Mouse (Mus musculus) midbrain, embryonic 15.5 days (tissue): ENCODE results near the gene Pla2g12a. TPM values are rescaled to one million over a fixed set of nuclear protein-coding genes. Genes with fewer than 3 reads are reported as not detected.
A peak's percentile ranks its signal among the peaks of the same experiment; 100 is the strongest.

Experiments
- ATAC-seq: fragments of 200-750 bp; cut with Nextera tagmentation; replicated peaks from 2 replicates; pipeline ENCODE4 v1.8.0; 2017; ENCODE audit warnings: moderate TSS enrichment
- H3K27ac ChIP-seq: fragments of 300-500 bp; sonication (generic); 2 replicates; pipeline ENCODE4 v1.5.1; 2015; ENCODE audit warnings: mild to moderate bottlenecking, inconsistent platforms
- H3K27me3 ChIP-seq: fragments of 300-500 bp; sonication (generic); replicated peaks from 2 replicates; pipeline ENCODE4 v1.6.1; 2015; ENCODE audit warnings: inconsistent platforms
- H3K36me3 ChIP-seq: fragments of 300-500 bp; sonication (generic); replicated peaks from 2 replicates; pipeline ENCODE4 v1.6.1; 2015; ENCODE audit warnings: inconsistent platforms
- H3K4me1 ChIP-seq: fragments of 300-500 bp; sonication (generic); 2 replicates; pipeline ENCODE4 v1.6.1; 2015; ENCODE audit warnings: inconsistent platforms
- H3K4me2 ChIP-seq: fragments of 300-500 bp; sonication (generic); 2 replicates; pipeline ENCODE4 v1.6.1; 2015; ENCODE audit warnings: inconsistent platforms, mild to moderate bottlenecking, moderate library complexity
- H3K4me3 ChIP-seq: fragments of 300-500 bp; sonication (generic); 2 replicates; pipeline ENCODE4 v1.5.1; 2015; ENCODE audit warnings: mild to moderate bottlenecking, inconsistent platforms
- H3K9ac ChIP-seq: fragments of 300-500 bp; sonication (generic); 2 replicates; pipeline ENCODE4 v1.6.1; 2015; ENCODE audit warnings: mild to moderate bottlenecking, inconsistent platforms
- H3K9me3 ChIP-seq: fragments of 300-500 bp; sonication (generic); 2 replicates; pipeline ENCODE4 v1.6.1; 2016; ENCODE audit warnings: inconsistent platforms
- WGBS: fragments of 180-500 bp; shearing (Covaris S2); methylation state at CpG from one replicate; pipeline ENCODE4 v1.1.7; 2015; ENCODE audit warnings: mixed read lengths; 5-methylcytosine and 5-hydroxymethylcytosine counted together
- polyA plus RNA-seq: library from polyadenylated mRNA; unstranded; fragments of >200 nt; fragmentation: Nextera tagmentation; extraction: Ambion mirVana; gene quantifications from 2 replicates; pipeline ENCODE4 v1.2.1, GENCODE M21; 2015

Gene Pla2g12a
- polyA plus RNA-seq, 1 experiment from 2014 or later, result 37.4 TPM

- H3K9ac ChIP-seq, result peak overlapping the region; percentile 81
These were observed 838 bp downstream of the Pla2g12a start for GRCm38 (mm10) chr3:129879131-129879757.

DNA sequence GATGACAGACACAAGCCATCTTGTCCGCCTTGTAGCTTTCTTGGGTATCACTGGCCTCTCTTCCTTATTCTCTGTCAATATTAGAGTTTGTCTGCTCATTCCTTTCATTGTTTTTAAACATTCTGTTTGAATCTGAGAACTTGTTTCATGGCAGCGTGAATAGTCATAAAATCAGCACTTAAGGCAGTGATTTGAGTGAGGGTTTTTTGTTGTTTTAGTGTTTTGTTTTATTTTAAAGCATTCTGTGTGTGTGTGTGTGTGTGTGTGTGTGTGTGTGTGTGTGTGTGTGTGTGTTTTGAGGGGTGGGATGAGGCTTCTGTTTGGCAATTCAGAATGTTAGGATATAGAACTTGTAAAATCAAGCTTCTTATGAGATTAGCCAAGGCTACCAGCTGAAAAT lies 1.5 kb downstream of the Pla2g12a start:
- H3K27me3 ChIP-seq, result no peaks in the 10 kb centered on the region
- no peak overlapping the region for H3K9ac ChIP-seq
- WGBS, result 71% methylated on average over 2 of the region's 2 CpGs
- peaks cover 12% of the 10 kb centered on the region for H3K4me1 ChIP-seq
- no peak overlapping the region for H3K27ac ChIP-seq
- H3K4me2 ChIP-seq, result peak overlapping the region; percentile 93
- H3K36me3 ChIP-seq, result no peaks in the 10 kb centered on the region
- peak overlapping the region; percentile 78; the same call in 1 of the 2 replicates for H3K4me3 ChIP-seq
- ATAC-seq, result no peak
- no peaks in the 10 kb centered on the region for H3K9me3 ChIP-seq

More at GRCm38 (mm10) chr3:129879131-129879757, 838 bp downstream of the Pla2g12a start:
- peak overlapping the region; percentile 93 for H3K4me2 ChIP-seq
- peak overlapping the region; percentile 78 for H3K4me3 ChIP-seq
- no peaks in the 10 kb centered on the region for H3K36me3 ChIP-seq
- under 1% methylated on average over 25 of the region's 25 CpGs for WGBS
- H3K27me3 ChIP-seq, result no peaks in the 10 kb centered on the region
- peak overlapping the region; percentile 89 for H3K27ac ChIP-seq
- H3K9me3 ChIP-seq, result no peaks in the 10 kb centered on the region
- ATAC-seq, result peak; percentile 78
- H3K4me1 ChIP-seq, result peaks cover 12% of the 10 kb centered on the region

DNA sequence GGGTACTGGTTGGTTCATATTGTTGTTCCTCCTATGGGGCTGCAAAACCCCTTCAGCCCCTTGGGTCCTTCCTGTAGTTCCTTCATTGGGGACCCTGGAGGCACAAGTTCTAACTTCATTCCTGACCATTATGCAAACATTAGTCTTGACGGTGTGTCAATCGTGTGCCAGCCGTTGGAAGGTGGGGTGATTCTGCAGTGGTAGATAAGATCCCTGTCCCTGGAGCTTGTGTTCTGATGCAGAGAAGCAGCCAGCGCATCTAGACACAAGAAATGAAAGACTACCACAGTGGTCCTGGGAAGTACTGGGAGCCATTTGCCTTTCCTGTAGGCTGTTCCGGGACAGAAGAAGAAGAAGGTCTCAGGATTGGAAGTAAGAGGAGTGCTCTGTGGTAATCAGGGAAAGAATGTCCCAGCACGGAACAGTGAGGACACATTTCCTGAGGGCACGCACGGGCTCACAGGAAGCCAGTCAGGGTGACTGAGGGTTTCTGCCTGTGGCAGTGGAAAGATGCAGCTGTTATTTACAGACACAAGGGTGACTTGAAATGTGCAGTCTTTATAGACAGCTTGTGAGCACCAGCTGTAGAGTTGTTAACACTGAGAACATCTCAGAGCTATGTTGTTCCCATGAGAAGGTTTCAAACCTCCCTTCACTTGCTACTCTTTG lies 2.7 kb downstream of the Pla2g12a start:
- Histone ChIP-seq H3K4me1 (peaks cover 12% of the 10 kb centered on the region), H3K9me3 (no peaks in the 10 kb centered on the region), H3K27me3 (no peaks in the 10 kb centered on the region), H3K4me3 (no peak overlapping the region), H3K9ac (no peak overlapping the region), H3K36me3 (no peaks in the 10 kb centered on the region), H3K4me2 (no peak overlapping the region), H3K27ac (no peak overlapping the region)
- no peak for ATAC-seq
- 89% methylated on average over 8 of the region's 8 CpGs for whole genome bisulfite sequencing

DNA sequence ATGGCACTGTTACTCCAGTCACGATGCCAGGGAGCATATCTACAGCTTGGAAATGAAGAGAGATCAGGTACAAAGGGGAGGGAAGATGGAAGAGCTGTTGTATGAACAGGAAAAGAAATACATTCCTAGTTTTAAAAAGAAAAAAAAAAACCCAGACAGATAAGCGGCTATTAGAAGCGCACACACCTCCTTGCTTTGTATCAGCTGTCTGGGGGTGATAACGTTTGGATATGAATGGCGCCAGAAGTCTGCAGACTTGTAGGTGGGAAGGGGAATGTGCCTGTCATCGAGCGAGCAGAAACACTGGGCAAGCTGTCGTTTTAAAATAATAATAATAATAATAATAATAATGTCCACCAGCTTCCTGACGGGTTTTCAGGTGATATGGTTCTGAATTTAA lies 7.2 kb downstream of the Pla2g12a start:
- Histone ChIP-seq H3K27me3 (no peaks in the 10 kb centered on the region), H3K9ac (no peak overlapping the region), H3K36me3 (0 out of 2 replicates have a peak, but pooled peaks cover 4% of the 10 kb centered on the region), H3K27ac (no peak overlapping the region), H3K9me3 (no peaks in the 10 kb centered on the region), H3K4me1 (no peaks in the 10 kb centered on the region), H3K4me3 (no peak overlapping the region), H3K4me2 (no peak overlapping the region)
- ATAC-seq, result no peak
- 92% methylated on average over 9 of the region's 9 CpGs for WGBS

- Histone ChIP-seq H3K4me1 (no peaks in the 10 kb centered on the region), H3K9me3 (no peaks in the 10 kb centered on the region), H3K36me3 (0 out of 2 replicates have a peak, but pooled peaks cover 6% of the 10 kb centered on the region), H3K27ac (no peak overlapping the region), H3K4me2 (no peak overlapping the region), H3K27me3 (no peaks in the 10 kb centered on the region), H3K4me3 (no peak overlapping the region), H3K9ac (no peak overlapping the region)
- no peak for ATAC-seq
- WGBS, result 79% methylated on average over 5 of the region's 5 CpGs
These were observed 8.0 kb downstream of the Pla2g12a start for GRCm38 (mm10) chr3:129886430-129886829.

DNA sequence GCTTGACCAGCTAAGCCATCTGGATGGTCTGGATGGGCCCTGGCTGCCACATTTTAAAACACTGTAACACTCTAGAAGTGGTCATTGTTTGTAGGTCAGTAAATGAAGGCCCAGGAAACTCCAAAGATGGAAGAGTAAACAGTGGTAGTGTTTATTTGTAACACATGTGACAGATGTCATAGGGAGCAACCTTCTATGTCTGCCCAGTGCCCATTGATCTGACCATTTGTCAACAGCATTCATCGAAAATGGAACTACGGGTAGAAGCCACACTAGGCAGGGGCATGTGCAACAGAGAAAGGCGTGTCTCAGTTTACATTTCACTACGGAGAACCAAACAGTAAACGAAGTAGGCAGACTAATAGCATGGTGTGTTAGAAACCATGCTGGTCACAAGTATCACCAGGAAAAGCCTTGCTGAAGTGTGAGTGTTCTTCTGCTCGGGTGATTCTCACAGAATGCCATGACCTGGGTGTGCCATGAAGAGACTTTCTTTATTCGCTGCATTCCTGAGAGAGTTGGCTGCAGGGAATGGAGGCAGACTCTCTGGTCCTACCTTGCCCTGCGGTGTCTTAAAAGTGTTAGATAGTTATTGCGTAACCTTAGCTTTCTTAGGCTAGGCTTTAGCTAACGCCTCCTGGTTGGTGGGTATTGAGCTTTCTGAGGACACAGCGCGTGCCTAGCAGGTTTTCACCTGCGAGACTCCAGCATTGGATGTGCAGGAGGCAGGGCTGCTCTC lies 9.5 kb downstream of the Pla2g12a start:
- H3K4me1 ChIP-seq, result no peaks in the 10 kb centered on the region
- H3K9me3 ChIP-seq, result no peaks in the 10 kb centered on the region
- no peak overlapping the region for H3K4me3 ChIP-seq
- ATAC-seq, result no peak
- no peak overlapping the region for H3K4me2 ChIP-seq
- no peaks in the 10 kb centered on the region for H3K27me3 ChIP-seq
- H3K27ac ChIP-seq, result no peak overlapping the region
- WGBS, result 92% methylated on average over 13 of the region's 13 CpGs
- H3K36me3 ChIP-seq, result peaks cover 6% of the 10 kb centered on the region; the same call in 1 of the 2 replicates
- H3K9ac ChIP-seq, result no peak overlapping the region

- H3K9ac ChIP-seq, result no peak overlapping the region
- no peak overlapping the region for H3K27ac ChIP-seq
- no peaks in the 10 kb centered on the region for H3K9me3 ChIP-seq
- WGBS, result 89% methylated on average over 5 of the region's 5 CpGs
- H3K4me1 ChIP-seq, result no peaks in the 10 kb centered on the region
- peaks cover 6% of the 10 kb centered on the region; the same call in 1 of the 2 replicates for H3K36me3 ChIP-seq
- H3K4me2 ChIP-seq, result no peak overlapping the region
- H3K27me3 ChIP-seq, result no peaks in the 10 kb centered on the region
- no peak for ATAC-seq
- H3K4me3 ChIP-seq, result no peak overlapping the region
These were observed 13.6 kb downstream of the Pla2g12a start for GRCm38 (mm10) chr3:129892003-129892402.

DNA sequence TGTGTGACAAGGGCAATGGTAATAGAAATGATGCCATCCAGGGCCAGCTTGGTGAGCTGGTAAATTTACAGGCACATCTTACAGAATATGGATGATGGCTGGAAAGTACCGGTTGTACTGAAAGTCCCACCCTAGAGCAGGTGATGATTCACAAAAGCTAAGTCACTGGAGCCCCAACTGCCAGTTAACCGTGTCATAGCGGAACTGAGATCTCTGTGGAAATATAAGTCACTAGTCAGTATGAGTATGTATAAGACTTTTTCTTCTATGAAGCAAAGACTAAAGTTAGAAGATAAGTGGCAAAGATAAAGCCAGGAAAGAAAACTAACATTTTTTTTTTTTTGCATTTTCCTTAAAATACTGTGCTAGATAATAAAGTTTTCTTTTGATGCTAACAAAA lies 14.7 kb downstream of the Pla2g12a start:
- Histone ChIP-seq H3K36me3 (peaks cover 6% of the 10 kb centered on the region; the same call in 1 of the 2 replicates), H3K27ac (no peak overlapping the region), H3K9me3 (no peaks in the 10 kb centered on the region), H3K27me3 (no peaks in the 10 kb centered on the region), H3K4me3 (no peak overlapping the region), H3K4me2 (no peak overlapping the region), H3K9ac (no peak overlapping the region), H3K4me1 (no peaks in the 10 kb centered on the region)
- ATAC-seq, result no peak
- 93% methylated on average over 3 of the region's 3 CpGs for WGBS

DNA sequence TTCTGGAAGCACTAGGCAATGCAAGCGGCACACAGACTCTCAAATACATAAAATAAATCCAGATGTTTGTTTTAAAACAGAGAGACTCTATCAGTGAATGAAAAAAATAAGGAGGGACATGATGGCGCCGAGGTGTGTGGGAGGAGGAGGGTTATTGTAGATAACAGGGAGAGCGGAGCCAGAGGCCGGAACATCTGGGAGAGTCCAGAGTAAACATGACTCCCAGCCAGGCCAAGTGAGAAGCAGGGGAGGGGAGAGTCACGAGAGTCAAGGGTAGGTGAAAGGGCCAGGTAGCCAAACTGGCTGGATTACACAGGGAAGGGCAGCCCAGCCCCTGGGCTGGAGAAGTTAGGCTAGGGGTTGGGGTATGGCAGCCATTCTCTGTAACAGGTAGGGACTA lies 18.2 kb downstream of the Pla2g12a start:
- WGBS, result 92% methylated on average over 6 of the region's 6 CpGs

DNA sequence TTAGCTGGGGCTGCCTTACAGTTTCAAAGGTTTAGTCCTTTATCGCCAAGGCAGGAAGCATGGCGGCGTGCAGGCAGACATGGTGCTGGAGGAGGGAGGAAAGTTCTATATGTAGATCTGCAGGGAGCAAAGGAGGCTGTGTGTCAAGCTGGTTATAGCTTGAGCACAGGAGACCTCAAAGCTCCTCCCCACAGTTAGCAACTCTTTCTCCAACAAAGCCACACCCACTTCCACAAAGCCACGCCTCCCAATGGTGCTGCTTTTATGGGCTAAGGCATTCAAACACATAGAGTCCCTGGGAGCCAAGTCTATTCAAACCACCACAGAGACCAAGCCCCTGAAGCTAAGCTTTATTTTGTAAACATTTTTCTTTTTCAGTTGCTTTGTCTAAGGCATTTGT lies 20.5 kb downstream of the Pla2g12a start:
- no peak for ATAC-seq

More for the DNA sequence above, 18.2 kb downstream of the Pla2g12a start:
- H3K9me3 ChIP-seq, result no peaks in the 10 kb centered on the region
- peaks cover 3% of the 10 kb centered on the region for H3K4me1 ChIP-seq
- H3K27me3 ChIP-seq, result no peaks in the 10 kb centered on the region
- ATAC-seq, result no peak
- H3K9ac ChIP-seq, result no peak overlapping the region
- H3K4me2 ChIP-seq, result no peak overlapping the region
- no peak overlapping the region for H3K27ac ChIP-seq
- no peaks in the 10 kb centered on the region; the same call in 1 of the 2 replicates for H3K36me3 ChIP-seq
- no peak overlapping the region for H3K4me3 ChIP-seq

GRCm38 (mm10) chr3:129901271-129901809 lies 22.9 kb downstream of the Pla2g12a start, which contains the start of gene Casp6:
Gene Casp6, plus strand, starts transcription at chr3:129901425.
- Histone ChIP-seq H3K9me3 (no peaks in the 10 kb centered on the region), H3K9ac (peak within 1 kb of the TSS; percentile 37), H3K27me3 (no peaks in the 10 kb centered on the region), H3K4me3 (peak within 1 kb of the TSS; percentile 53), H3K36me3 (no peaks in the 10 kb centered on the region), H3K4me1 (peaks cover 11% of the 10 kb centered on the region), H3K4me2 (peak within 1 kb of the TSS; percentile 77), H3K27ac (no peak within 1 kb of the TSS)
- whole genome bisulfite sequencing, result 1% methylated on average over 34 of the region's 34 CpGs
- ATAC-seq, result peak; percentile 96

More for the DNA sequence above, 20.5 kb downstream of the Pla2g12a start:
- no peak overlapping the region for H3K9ac ChIP-seq
- peaks cover 11% of the 10 kb centered on the region for H3K4me1 ChIP-seq
- no peak overlapping the region for H3K4me2 ChIP-seq
- WGBS, result 60% methylated on average over 4 of the region's 4 CpGs
- no peak overlapping the region for H3K4me3 ChIP-seq
- H3K27me3 ChIP-seq, result no peaks in the 10 kb centered on the region
- H3K27ac ChIP-seq, result no peak overlapping the region
- H3K9me3 ChIP-seq, result no peaks in the 10 kb centered on the region
- H3K36me3 ChIP-seq, result no peaks in the 10 kb centered on the region

- H3K4me2 ChIP-seq, result no peak overlapping the region
- no peak for ATAC-seq
- H3K27me3 ChIP-seq, result no peaks in the 10 kb centered on the region
- H3K4me3 ChIP-seq, result no peak overlapping the region
- 95% methylated on average over 3 of the region's 3 CpGs for WGBS
- no peaks in the 10 kb centered on the region for H3K9me3 ChIP-seq
- H3K9ac ChIP-seq, result no peak overlapping the region
- H3K4me1 ChIP-seq, result peaks cover 11% of the 10 kb centered on the region
- no peaks in the 10 kb centered on the region for H3K36me3 ChIP-seq
- H3K27ac ChIP-seq, result no peak overlapping the region
These were observed 25.0 kb downstream of the Pla2g12a start for GRCm38 (mm10) chr3:129903369-129903768.
